Mouse (Mus musculus): ENCODE results near the gene 4930452B06Rik.

DNA sequence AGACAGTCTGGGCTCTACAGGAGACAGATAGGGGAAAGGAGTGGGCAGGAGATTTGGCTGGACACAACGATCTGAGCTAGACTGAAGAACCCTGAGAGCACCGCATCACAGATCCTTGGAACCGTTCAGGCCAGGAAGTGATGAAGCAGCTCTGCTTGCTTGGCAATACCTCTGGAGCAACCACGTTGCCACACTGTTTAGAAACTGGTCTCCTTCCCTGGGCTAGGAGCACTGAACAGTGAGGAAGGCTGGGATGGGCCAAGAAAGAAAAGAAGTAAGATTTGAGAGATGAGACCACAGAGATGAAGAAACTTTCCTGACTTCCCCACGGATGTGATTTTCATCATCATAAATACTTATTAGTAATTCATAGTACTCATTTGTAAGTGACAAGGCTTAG lies 45.5 kb downstream of the 4930452B06Rik start:
- no peak for TF ChIP-seq CTCF (IDR thresholded peaks at IDR 0.05; ENCODE audit: low read depth)
- no peak for TF ChIP-seq EP300 (optimal IDR thresholded peaks at IDR 0.05)
